Mouse (Mus musculus): ENCODE measurements around the gene Mrpl21.

GRCm38 (mm10) chr19:3289006-3289405, 6.3 kb downstream of the Mrpl21 start:
- TF ChIP-seq POLR2A (IDR thresholded peaks at IDR 0.05; ENCODE audit: low read depth, low read length) (no peak), CTCF (IDR thresholded peaks at IDR 0.05; ENCODE audit: extremely low read depth, insufficient read depth, insufficient read length, insufficient replicate concordance) (no peak)

Data from spleen, adult 2 months (tissue).